Mouse (Mus musculus): ENCODE measurements around the gene Pdgfa.

Pdgfa gene

DNA sequence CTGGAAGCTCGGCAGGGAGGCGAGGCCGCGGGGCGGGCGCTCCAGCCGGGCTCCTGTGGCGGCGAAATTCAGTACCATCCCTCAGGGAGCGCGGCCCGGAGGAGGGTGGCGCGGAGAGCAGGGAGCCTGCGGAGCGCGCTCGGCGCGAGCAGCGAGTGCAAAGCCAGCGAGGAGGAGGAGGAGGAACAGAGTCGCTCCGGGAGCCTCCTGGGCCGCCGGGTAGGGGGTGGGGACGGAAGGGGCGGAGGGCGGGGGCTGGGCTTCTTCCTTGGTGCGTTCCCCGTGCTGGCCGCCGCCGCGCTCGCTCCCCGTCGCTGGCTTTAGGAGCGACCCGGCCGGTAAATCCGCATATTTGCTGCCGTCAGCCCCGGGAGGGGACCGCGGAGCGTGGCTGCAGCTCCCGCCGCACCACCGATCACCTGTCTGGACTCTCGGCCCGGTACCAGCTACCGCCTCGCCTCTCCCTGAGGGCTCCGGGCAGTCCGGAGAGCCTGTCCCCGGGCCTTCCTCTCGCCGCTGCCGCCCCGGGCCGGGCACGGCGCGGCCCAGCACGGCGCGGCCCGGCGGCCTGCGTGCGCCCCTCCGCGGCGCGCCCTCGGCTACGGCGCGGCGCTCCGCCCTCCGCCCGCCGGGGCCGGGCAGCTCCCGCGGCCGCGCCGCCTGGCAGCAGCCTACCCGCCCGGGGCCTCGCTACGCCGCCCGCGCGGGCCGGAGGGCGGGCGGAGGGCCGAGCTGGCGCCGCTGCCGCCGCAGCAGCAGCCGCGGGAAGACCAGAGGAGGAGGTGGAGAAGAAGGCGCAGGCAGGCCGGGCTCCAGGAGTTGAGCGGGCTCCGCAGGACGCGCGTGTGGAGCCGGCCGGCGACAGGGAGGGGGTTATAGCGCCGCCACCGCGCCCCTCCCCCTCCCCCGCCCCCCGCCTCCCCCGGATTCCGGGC lies 2.1 kb downstream of the Pdgfa start:
- peak; percentile 75 to 79 for DNase-seq (ENCODE audit: low spot score in 2 of 2)

DNA sequence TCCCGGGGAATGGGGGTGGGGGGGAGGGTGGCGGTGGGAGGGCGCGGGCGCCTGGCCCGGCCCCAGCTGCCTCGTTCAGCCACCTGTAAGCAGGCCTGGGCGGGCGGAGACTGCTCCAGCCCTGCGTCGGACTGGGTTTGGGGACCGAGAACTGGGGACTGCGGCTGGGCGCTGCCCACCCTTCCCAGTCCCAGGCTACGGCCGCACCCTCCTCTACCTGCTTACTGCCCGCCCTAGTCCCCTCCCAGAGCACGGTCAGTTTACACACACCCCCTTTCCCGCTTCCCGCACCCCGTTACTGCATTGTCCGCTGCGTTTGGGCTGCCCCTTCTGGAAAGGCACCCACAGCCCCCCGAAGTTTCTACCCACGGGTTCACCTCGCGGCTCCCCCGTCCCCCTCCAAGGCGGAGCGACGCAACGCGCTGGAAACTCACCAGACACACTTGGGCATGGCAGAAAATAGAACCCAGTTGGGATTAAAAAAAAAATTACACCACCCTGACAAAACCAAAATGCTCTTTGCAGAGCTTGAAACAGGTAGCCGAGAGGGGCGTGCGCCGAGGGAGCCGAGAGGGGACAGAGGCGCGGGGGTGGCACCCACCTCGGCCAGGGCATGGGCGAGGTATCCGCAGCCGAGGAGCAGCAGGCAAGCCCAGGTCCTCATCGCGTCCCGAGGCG lies 2.9 kb downstream of the Pdgfa start:
- peak in 1 of 2 experiments; percentile 51 for DNase-seq (ENCODE audit: low spot score in 2 of 2)

DNA sequence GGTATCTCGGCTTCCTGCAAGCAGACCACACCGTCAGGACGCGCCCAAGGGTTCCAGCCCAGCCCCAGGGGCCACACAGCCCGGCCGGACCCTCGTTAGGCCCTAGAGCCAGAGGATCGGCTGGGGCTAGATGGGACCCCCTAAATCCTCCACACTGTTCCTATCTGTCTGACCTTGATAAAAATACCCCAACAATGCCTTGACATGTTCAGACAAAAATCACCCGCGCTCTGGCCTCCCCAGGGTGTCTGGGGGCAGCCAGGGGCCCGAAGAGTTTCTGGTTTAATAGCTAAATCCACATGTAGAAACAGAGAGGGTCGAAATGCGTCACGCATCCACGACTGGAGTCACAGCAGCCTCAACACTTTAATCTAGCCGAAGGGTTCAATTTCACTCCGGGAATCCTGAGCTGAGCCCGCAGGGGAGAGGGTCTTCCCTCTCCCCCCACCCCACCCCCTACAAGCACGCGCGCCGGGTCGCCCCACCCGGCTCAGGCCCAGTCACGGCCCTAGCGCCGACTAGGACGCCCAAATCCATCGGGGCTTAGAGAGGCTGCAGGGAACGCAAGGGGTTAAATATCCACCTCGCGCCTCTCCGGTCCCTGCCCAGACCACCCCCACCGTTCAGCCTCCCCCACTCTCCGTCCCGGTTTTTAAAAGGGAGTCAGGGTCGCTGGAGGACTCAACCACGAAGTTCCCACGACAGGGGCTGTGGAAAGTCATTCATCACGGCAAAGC lies 3.6 kb downstream of the Pdgfa start:
- peak in 1 of 2 experiments; percentile 43 for DNase-seq (ENCODE audit: low spot score in 2 of 2)

DNA sequence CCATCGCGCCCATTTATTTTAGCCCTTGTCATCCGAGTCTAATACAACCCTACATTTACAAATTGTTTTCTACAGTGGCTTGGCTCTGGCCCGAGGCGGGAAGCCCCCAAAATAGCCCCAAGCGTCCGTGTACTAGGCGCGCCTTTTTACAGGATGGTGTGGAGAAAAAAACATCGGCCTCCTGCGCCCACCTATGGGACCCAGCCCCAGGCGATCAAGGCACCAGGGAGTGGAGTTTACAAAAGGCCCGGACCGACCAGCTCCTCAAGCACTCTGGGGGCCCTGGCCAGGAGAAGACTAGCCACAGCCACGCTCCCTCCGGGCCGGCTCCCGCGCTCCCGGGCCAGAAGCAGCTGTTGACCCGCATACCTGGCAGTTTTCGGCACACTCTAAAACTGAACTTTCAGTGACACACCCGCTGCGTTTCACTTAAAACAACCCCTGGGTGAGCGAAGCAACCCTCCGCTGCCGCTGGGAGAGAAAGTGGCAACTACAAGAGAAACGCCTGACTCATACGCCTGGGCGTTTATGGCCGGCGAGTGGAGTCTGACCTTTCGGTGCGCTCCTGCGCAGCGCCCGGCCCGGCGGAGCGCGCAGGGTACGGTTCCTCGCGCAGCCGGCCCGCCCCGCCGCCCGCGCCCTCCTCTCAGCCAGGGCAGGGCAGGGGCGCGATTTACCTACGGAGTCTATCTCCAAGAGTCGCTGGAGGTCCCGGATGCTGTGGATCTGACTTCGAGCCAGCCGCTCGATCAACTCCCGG lies 4.4 kb downstream of the Pdgfa start:
- DNase-seq (ENCODE audit: low spot score in 2 of 2) = peak in 1 of 2 experiments; percentile 37

DNA sequence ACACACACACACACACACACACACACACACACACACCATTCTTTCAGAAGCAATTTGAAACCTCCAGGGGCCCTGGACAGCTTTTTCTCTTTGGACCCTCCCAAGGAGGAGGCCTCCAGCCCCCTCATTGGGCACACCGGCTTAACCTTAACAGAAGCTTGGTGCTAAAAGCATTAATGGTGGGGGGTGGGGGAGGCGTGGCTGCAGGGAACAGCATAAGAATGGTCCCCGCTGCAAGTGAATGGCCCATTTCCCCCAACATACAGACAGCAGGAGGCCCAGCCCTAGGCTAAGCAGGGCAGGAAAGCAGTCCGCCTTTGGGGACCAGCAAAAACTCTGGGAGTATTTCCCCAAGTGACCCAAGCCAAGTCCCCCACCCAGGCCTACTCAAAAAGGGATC lies 5.4 kb downstream of the Pdgfa start:
- DNase-seq (ENCODE audit: low spot score in 2 of 2) = no peak

DNA sequence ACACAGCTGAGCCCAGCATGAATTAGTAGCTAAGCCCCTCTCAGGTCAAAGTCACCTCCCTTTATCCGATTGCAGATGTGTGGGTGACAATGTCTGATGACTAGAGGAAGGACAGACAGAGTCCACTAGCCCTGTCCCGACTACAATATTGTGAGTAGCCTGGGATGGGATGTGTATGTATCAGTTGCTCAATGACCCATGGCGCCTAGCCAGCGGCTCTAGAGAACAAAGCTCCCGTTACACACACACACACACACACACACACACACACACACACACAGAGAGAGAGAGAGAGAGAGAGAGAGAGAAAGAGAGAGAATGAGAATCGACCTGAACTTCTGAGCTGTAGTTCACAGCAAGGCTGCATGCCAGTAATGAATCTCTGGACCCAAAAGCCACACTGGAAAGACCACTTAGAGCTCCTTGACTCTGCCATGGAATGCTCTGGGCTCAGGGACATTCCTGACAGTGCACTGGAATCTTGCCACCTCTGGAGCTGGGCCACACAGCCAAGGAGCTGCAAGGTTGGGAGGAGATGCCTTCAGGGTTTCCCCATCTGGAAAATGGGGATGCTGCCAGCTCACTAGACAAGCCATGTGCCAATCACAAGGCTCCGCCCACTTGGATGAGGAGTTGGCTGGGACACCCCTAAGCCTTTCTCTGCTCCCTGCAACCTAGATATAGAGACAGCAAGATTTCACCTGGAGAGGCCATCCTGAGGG lies 6.3 kb downstream of the Pdgfa start:
- no peak for DNase-seq (ENCODE audit: low spot score in 2 of 2)

DNA sequence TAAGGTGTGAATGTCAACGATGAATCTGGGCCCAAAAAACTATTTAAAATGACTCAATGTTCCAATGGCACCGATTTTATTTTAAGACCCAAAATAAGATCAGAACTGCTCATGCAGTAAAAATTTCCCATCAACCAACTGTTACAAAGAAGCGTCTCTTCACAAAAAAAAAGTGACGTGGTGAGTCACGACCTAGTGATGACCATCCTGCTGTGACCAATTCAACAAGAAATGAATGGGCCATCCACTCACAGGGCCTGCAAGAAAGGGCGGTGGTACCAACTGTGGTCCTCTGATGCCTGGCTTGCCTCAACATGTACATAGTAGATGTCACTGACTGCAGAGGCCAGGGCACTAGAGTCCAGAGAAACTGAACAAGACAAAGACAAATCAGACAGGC lies 7.6 kb downstream of the Pdgfa start:
- DNase-seq (ENCODE audit: low spot score in 2 of 2) = no peak

DNA sequence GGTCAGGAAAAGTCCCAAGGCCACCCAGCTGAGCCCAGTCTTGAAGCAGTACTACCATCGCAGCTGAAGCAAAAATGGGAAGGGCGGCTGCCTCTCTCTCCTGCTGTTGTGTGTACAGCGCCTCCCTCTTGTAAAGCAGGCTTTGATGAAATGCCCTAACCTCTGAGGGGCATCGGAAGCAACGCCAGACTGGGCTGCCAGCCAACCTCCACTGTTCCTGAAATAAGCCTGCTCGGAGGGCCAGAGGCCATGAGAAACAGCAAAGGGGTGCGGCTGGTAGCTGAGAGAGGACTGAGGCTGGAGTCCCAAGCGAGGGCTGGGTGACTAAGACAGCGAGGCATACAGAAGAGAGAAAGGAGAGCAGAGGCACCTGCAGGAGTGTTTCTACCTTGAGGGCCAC lies 8.4 kb downstream of the Pdgfa start:
- peak; percentile 51 to 55 for DNase-seq (ENCODE audit: low spot score in 2 of 2)

DNA sequence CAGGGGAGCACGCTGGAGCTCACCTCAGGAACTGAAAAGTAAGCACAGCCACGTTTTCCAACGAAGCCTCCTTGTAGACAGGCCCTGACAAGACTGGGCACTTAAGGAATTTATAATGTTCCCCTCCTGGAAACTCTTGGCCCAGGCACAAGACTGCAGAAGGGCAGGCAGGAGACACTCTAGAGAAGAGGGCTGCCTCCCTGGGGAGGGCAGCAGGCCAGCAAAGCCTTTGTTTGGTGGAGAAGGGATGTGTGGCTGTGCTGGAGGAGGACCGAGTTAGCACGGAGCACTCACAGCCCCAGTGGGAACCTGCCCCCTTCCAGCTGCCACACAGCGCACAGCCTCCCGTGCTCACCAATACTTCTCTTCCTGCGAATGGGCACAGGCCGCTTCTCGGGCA lies 9.2 kb downstream of the Pdgfa start:
- DNase-seq (ENCODE audit: low spot score in 2 of 2) = no peak

DNA sequence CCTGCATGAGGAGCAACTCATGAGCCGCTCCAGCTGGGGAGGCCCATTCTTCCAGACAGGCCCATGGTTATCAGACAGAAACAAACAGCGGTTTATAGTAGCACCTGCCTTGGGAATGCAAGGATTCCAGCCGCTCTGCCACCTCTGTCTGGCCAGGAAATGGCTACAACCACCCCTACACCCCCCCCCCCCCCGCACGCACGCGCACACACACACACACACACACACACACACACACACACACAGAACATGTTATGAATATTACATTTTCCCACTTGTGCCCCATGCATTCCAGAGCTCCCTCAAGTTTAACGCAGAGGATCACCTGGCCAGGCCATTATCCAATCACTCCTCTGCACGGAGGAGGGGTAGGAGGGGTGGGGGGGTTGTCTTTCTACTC lies 15.2 kb downstream of the Pdgfa start:
- DNase-seq (ENCODE audit: low spot score in 2 of 2) = no peak

DNA sequence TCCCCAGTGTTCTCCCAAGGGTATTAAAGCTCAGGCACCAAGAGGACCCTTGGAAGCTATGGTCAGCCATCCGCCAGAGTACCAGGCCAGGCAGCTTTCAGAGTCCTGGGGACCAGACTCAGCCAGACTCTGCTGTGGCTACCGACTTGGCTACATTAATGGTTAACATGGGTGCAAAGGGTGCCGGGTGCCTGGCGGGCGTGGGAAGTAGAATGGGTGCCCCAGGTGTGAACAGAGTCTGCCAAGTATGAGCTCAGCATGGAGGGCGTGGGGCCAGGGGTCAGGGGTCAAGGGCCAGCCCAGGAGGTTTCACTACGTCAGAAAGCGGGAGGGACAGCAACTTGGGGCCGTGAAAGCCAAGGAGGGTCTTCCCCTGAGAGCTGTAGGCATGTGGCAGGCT lies 16.6 kb downstream of the Pdgfa start:
- no peak for DNase-seq (ENCODE audit: low spot score in 2 of 2)

DNA sequence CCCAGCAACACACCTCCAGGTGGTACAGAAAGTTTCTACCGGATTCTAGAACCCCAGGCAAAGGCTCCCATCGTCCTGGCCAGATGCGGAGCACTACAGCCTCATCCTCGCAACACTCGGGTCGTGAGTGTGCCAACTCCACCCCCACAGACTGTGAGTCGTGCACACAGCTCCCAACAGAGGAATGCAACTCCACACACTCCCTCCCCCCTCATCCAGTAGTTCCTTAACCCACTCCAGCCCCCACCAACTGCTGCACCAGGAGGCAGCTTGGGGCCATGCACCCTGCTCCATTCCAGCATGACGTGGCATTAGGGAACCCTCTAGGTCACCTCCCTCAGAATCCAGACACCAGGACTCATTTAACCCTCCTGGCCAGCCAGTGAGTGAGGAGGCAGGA lies 17.3 kb downstream of the Pdgfa start:
- DNase-seq (ENCODE audit: low spot score in 2 of 2) = no peak

DNA sequence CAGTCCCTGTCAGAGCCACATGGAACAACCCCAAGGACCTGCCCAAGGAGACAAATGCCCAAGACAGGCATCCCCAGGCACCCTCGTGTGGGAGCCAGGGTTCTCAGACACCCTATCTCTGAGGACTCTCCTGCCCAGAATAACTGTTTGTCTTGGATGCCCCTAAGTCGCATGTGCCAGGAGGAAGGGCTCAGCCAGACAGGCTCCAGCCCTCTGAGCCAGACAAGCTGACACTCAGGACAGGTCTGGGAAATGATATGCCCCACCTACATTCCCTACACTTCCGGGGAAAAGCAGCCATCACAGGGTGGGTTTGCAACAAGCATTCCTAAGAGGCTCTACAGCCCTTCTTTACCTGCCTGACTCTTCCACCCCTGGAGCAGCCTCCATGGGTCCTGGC lies 19.4 kb downstream of the Pdgfa start:
- DNase-seq (ENCODE audit: low spot score in 2 of 2) = no peak

DNA sequence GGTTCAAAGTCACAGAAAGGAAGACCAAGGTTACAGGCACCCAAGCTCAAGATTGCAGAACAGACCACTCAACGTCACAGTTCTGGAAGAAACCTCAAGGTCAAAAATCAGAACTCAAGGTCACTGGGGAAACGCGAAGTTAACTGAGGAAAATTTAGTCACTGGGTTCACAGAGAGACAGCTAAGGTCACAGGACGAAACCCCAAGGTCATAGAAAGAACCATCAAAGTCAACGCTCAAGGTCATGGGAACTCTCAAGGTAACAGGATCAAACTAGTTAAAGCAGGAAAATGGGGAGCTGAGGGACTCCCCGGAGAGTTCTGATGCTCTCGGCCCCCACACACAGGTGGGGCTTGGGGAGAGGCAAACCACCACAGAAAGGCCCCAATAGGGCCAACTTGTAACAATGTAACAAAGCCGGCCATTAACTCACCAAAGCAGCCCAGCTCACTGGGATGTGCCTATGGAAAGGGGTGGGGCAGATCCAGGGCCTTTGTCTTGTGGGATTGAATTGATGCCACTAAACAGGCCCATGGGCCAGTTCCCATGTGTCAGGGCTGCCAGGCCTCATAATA lies 22.2 kb downstream of the Pdgfa start:
- no peak for DNase-seq (ENCODE audit: low spot score in 2 of 2)

DNA sequence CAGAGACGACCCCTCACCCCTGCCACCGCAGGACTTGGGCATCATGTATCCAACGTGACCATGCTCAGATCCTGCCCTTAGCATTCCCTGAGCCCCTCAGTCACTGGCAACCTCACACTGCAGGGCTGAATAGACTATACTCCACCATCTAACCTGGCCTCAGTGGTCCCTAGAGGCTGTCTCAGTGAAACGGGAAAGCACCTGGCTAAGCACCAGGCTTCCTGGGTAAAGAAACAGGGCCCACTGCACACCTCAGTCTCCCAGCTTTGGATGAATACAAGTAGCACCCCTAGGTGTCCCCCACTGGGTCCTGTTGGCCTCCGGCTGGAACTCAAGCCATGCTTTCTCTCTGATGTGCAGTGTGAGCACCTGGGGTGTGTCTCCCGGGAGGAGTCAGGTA lies 23.7 kb downstream of the Pdgfa start:
- DNase-seq (ENCODE audit: low spot score in 2 of 2) = no peak

DNA sequence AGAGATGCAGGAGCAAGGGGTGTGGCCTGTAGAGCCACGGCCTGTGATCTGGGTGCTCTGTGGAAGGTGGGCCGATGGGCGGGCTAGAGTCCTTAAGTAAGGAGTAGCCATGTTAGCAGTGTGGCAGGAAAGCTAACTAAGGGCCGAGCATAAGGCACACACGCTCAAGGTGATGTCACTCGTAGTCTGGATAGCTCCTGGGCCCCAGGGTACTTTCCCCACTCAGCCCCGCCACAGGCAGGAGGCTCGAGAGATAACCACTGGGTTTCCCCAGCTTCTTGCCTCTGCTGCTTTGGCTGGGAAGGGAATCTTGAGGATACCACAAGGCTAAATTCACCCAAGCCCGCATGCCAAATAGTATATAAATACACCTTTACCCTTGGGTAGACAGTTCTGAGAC lies 25.8 kb downstream of the Pdgfa start:
- no peak for DNase-seq (ENCODE audit: low spot score in 2 of 2)

DNA sequence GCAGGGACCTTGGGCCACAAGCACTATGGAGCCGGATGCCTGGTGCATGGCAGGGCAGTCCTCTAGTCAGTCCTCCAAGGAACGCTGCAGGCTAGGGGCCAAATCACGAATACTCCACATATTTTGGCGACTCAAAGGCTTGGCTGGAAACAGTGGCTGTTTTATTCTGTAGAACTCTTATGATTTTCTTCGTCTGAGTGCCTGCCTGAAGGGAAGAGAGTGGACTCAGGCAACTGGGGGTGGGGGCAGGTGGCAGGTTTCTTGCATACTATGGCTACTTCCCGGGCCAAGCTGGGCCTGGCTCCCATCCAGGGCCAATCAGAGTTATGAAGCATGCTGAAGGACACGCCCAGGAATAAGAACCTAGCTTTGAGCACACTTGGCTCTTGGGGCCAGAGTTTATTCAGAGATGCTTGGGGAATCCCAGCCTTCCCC lies 27.1 kb downstream of the Pdgfa start:
- DNase-seq (ENCODE audit: low spot score in 2 of 2) = no peak

DNA sequence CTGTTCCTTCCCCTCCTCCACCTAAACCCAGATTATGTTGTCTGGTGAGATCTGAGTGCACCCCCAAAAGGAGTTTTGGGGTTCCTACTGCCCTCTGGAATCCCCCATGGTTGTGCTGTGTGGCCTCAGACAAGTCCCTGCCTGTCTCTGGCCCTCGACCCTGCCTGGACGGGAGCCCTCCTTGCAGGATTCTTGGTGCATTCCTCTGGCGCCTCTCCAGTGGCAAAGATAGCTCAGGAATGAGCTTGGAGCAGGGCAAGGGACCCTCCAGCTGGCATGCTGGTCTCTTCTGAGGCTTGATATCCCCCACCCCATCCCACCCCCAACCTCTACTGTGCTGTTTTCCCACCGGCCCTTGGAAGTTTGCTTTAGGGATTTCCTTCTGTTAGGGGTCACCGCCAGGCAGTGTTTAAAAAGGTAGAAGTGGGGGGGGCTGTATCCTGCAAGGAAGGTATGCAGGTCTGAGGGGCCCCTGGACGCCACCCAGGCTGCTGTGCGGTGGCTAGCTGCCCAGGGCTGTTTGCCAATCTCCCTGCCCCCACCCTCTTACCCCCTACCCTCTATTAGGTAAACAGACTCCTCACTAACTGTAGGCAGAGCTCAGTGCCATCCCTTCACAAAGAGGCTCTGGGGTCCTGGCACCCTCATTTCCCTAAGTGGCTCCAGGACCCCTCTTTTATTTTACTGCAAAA lies 31.0 kb downstream of the Pdgfa start:
- no peak for DNase-seq (ENCODE audit: low spot score in 2 of 2)

DNA sequence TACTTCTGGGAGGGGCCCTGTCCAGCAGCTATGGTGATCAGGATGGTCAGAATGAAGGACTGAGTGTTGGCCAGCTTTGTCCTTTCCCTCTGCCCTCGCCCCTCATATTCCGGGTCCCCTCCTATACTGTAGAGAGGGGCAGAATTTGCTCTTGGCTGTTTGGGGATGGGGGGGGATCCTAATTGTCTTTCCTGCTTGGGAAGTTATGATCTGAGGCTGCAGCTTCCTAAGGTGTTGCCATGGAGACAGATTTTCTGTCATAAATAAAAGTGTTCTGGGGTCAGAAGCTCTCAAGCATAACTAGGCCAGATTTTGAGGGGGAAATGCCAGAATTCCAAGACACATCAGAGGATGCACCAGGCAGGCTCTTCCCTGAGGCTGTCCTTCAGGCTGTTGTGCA lies 31.6 kb downstream of the Pdgfa start:
- no peak for DNase-seq (ENCODE audit: low spot score in 2 of 2)

DNA sequence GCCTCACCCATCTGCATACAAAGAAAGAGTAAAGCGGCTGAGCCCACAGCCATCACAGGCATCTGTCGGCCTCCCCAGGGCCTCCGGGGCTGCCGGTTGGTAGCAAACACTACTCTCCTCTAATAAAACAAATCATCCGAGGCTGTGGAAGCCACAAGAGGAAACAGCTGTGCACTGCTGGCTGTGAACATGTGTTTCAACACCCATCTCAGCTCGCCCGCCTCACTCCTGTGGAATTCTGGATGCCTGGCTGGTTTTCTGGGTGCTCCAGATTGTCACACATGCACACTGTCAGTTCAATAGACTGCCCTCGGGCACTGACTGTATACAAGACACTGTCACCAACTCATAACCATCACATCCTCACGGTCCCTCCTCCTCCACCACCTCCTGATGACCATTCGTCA lies 40.7 kb downstream of the Pdgfa start:
- no peak for DNase-seq (ENCODE audit: low spot score in 2 of 2)
